Mouse (Mus musculus): ENCODE measurements at regions not wholly inside any gene's neighbourhood (a gene's known extent, or its start where the extent isn't known, plus 50 kb on each side); places are given as distances from the start of the nearest gene placed in this dataset.
"Not testable (repeated sequence)": the region's sequence is repeated elsewhere in the genome, so short reads cannot be mapped to it uniquely, and the experiment has no call there.

- no peak for DNase-seq (ENCODE audit: low spot score in 2 of 2)
Measured at GRCm38 (mm10) chr9:51660908-51661874, 103.9 kb upstream of the Arhgap20 start.

DNA sequence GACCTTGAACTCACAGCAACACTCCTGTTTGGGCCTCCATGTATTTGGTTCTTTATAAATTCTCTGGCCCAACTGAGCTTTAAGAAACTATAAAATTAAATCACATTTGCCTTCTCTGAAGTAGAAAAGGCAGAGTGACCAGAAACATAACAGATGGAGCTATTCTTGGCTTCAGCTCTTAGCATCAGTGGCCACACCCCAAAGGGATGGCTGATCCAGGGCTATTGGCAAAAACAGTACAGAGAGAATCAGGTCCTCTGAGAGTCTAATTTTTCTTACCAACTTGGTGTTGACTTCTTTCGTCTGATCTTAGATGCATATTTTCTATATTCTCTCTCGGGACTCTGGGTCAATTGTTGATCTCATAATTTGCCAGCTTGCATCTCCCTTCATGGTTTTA lies 103.2 kb upstream of the Arhgap20 start:
- DNase-seq (ENCODE audit: low spot score in 2 of 2): no peak

GRCm38 (mm10) chr9:51664353-51664752 lies 100.8 kb upstream of the Arhgap20 start:
- no peak for DNase-seq (ENCODE audit: low spot score in 2 of 2)

GRCm38 (mm10) chr9:51664876-51665275 lies 100.3 kb upstream of the Arhgap20 start:
- DNase-seq (ENCODE audit: low spot score in 2 of 2): no peak

DNA sequence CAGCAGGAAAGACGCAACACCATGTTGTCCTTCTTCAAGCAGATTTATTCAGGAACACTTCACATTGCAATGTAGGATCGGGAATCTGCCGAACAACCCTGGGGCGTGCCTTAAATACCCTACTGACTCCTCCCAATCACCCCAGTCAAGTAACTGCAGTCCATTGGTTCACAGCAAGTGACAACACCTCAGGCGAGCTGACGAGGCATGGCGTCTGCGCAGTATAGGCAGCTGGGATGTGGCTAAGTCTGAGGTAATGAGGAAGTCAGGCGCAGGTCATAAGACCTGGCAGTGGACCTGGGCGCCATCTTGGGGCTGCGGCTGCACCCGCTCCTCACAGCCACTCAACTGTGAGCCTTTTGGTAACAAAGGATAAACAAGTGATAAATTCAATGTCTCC lies 96.2 kb upstream of the Arhgap20 start:
- DNase-seq (ENCODE audit: low spot score in 2 of 2): not testable (repeated sequence)

GRCm38 (mm10) chr9:51670531-51670930 lies 94.6 kb upstream of the Arhgap20 start:
- DNase-seq (ENCODE audit: low spot score in 2 of 2): no peak

DNA sequence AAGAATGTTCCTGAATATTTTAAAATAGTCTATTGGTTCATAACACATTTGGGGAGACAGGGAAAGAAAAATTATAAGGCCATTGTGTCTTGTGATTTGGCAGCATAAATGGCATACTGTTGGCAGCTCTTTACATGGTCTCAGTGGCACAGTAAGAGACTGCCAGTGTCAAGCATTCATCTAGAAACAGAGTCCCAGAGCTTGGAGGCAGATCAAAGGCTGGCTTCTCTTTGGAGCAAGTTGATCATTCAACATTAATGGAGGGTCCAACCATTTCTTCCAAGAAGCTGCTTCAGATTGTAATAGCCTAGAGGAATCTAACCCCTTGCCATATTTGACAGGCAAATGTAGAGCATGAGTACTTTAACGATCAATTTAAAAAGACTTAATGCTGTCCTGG lies 78.6 kb upstream of the Arhgap20 start:
- no peak for DNase-seq (ENCODE audit: low spot score in 2 of 2)

GRCm38 (mm10) chr9:51714326-51714725 lies 50.8 kb upstream of the Arhgap20 start:
- no peak for DNase-seq (ENCODE audit: low spot score in 2 of 2)
